ENCODE assay signal across 9 mouse cellular contexts in genomic region chr17:33865330-33866030, GRCm38 (mm10). TPM values are rescaled to one million over a fixed set of nuclear protein-coding genes. Genes with fewer than 3 reads are reported as not detected.
A peak's percentile ranks its signal among the peaks of the same experiment; 100 is the strongest.
DNase-seq lines count a peak whose midpoint lies in the region; ATAC-seq and TF ChIP-seq lines count a peak whose summit lies in the region.
"Had no signal": no experiment of that assay in that cellular context is flagged by ENCODE, and none has a peak within 500 bp of the region (broad histone marks: within the 10 kb centered on the region; RNA-seq: fewer than 3 reads in every experiment).

No protein-coding gene starts in this region.

- WGBS in stomach, postnatal 0 days: 27% methylated on average over 9 of the region's 9 CpGs

- DNase-seq in cerebellum, postnatal 10 days: peak; percentile 24 to 30
- no peak for DNase-seq in cerebellum, postnatal 4 days (ENCODE audit: low spot score in 2 of 2)
- peak; percentile 59 for DNase-seq in 3T3-L1 (ENCODE audit: low read depth, low spot score)
- peak; percentile 84 for DNase-seq in adrenal gland, postnatal 14 days
- DNase-seq in frontal cortex, postnatal 36 days (ENCODE audit: low spot score in 2 of 2): peak; percentile 76 to 92
- peak; percentile 89 for DNase-seq in layer of hippocampus, adult 9-11 months
- DNase-seq in lung, postnatal 36 days: peak; percentile 76
- DNase-seq in stomach, postnatal 0 days (ENCODE audit: low spot score): peak; percentile 67

- no peak overlapping the region for H3K4me2 ChIP-seq in stomach, postnatal 0 days (replicated peaks; ENCODE audit: low read depth)

- no peak overlapping the region for H3K4me3 ChIP-seq in stomach, postnatal 0 days (ENCODE audit: low read depth, low read length)

- no peak for TF ChIP-seq EP300 in stomach, postnatal 0 days (optimal IDR thresholded peaks at IDR 0.05)

- H3K9me3 ChIP-seq in stomach, postnatal 0 days (ENCODE audit: control insufficient read depth, low read length): no peaks in the 10 kb centered on the region

- no peaks in the 10 kb centered on the region for H3K36me3 ChIP-seq in stomach, postnatal 0 days (ENCODE audit: control insufficient read depth, insufficient read depth, low read length)

- no peak overlapping the region for H3K9ac ChIP-seq in stomach, postnatal 0 days (ENCODE audit: low read length)

- peak; percentile 45; the same call in 1 of the 2 replicates for ATAC-seq in stomach, postnatal 0 days (ENCODE audit: low FRiP score, low TSS enrichment)

- H3K27me3 ChIP-seq in stomach, postnatal 0 days (ENCODE audit: control insufficient read depth, insufficient read depth, low read length): no peaks in the 10 kb centered on the region

- H3K27ac ChIP-seq in stomach, postnatal 0 days (replicated peaks): no peak overlapping the region

- H3K4me1 ChIP-seq in stomach, postnatal 0 days (replicated peaks; ENCODE audit: control insufficient read depth, insufficient read depth): no peaks in the 10 kb centered on the region

- TF ChIP-seq CTCF in stomach, postnatal 0 days (IDR thresholded peaks at IDR 0.05; ENCODE audit: low read depth): peak; percentile 75

RNA-seq across cellular contexts. Expression of gene Gm7029, which starts 8.2 kb away (rescaled TPM):
- total RNA-seq in adrenal gland, postnatal 14 days (2021): not detected in 2 replicates
- not detected in 2 replicates for polyA plus RNA-seq in stomach, postnatal 0 days (2015; fragmentation: Nextera tagmentation; extraction: Ambion mirVana)
- polyA plus RNA-seq: neural tube, embryonic 14.5 days had no signal

RNA-seq across cellular contexts. Expression of gene Cd320, which starts 22.6 kb away (rescaled TPM):
- 31.5 and 36.5 TPM in 2 replicates for total RNA-seq in adrenal gland, postnatal 14 days (2021)
- polyA plus RNA-seq in stomach, postnatal 0 days (2015; fragmentation: Nextera tagmentation; extraction: Ambion mirVana): 32.7 and 38.2 TPM in 2 replicates

RNA-seq across cellular contexts. Expression of gene Kifc1, which starts 25.0 kb away (rescaled TPM):
- 11.0 and 12.4 TPM in 2 replicates for total RNA-seq in adrenal gland, postnatal 14 days (2021)
- 1.3 and 1.7 TPM in 2 replicates for polyA plus RNA-seq in stomach, postnatal 0 days (2015; fragmentation: Nextera tagmentation; extraction: Ambion mirVana)

RNA-seq across cellular contexts. Expression of gene Platr17, which starts 39.5 kb away (rescaled TPM):
- total RNA-seq in adrenal gland, postnatal 14 days (2021): not detected in 2 replicates
- 1.1 TPM in 2 replicates for polyA plus RNA-seq in stomach, postnatal 0 days (2015; fragmentation: Nextera tagmentation; extraction: Ambion mirVana)

RNA-seq across cellular contexts. Expression of gene Ndufa7, which starts 41.1 kb away (rescaled TPM):
- total RNA-seq in adrenal gland, postnatal 14 days (2021): 505 and 552 TPM in 2 replicates
- polyA plus RNA-seq in stomach, postnatal 0 days (2015; fragmentation: Nextera tagmentation; extraction: Ambion mirVana): 497 TPM in 2 replicates

Comparison
In these comparisons a context has a peak if more than half of its experiments do, and no peak if none do; other contexts are left out.
1. DNase-seq: peak in cerebellum, postnatal 10 days (2 of 2), 3T3-L1 (single experiment), adrenal gland, postnatal 14 days (single experiment), frontal cortex, postnatal 36 days (2 of 2), layer of hippocampus, adult 9-11 months (single experiment), lung, postnatal 36 days (single experiment) and stomach, postnatal 0 days (single experiment); none in cerebellum, postnatal 4 days (0 of 2).